Mouse (Mus musculus) fat pad, adult 2 months (tissue): ENCODE data around the gene Tmem200b.

Source experiments
- DNase-seq: peaks from one replicate; pipeline ENCODE4 v3.0.0-alpha.2; 2011; ENCODE audit warnings: low read depth, low spot score; ENCODE audit errors: extremely low read depth

Tmem200b gene

DNA sequence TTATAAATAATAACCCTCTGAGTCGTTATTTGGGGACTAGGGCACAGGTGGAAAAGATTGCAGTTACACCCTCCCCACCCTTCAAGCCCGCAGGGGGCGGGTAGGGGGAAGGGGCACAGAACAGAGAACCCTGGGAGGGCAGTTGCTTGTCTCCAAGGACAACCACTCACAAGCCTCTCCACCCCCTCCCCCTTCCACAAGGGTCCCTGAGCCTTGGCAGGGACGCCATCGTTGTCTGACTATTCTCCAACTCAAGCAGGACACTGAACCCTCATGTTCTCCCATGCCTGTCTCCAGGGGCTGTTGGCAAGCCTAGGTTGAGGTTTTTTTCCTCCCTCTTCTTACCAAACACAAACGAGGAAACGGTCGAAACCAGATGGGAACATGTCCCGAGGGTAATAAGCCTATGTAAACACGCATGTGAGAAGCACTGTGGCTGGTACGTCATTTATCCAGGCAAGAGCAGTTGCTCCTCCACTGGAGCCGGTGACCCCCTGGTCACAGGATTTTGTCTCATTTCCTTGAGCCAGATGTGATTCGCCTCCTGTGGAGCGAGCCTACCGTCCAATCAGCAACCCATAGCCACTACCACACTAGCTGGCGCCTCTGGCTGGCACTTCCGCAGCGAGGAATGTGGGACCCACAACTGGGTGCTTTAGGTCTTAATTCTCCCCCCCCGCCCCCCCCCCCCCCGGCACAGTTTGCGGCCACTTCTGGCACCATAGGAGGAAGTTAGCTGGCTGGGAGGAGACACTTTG is 11.2 kb upstream of the Tmem200b start:
- no peak for DNase-seq

DNA sequence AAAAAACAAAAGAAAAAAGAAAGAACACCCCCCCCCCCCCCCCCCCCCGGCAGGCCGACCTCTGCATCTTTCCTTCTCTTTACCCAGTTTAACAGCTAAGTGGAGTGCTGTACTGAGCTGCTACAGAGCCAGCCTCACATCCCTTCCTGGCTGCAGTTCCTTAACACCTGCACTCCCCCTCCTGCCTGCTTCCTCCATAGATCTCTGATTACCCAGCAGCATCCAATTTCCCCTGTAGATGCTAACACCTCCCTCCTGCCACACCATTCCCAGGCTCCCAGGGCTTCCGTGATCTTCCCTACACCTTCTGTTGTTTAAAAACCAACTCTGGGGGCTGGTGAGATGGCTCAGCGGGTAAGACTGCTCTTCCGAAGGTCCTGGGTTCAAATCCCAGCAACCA is 10.1 kb upstream of the Tmem200b start:
- DNase-seq, result no peak

DNA sequence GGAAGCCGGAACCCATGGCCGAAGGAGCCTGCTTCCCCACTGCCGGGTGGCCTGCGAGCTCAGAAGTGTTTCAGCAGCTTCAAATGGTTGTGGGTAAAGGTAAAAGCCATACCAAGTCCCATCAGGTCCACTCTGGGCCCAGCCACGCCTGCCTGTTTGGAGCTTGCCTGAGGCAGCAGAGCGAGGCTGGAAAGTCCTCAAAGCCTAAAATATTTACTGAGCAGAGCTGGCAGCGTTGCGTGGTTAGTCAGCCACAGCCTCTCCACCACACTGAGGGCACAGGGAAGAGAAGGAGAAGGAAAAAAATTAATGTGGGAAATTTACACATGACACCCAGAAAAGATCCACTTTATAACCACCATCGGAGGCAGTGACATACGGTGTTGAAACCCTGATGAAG is 8.0 kb upstream of the Tmem200b start:
- no peak for DNase-seq

DNA sequence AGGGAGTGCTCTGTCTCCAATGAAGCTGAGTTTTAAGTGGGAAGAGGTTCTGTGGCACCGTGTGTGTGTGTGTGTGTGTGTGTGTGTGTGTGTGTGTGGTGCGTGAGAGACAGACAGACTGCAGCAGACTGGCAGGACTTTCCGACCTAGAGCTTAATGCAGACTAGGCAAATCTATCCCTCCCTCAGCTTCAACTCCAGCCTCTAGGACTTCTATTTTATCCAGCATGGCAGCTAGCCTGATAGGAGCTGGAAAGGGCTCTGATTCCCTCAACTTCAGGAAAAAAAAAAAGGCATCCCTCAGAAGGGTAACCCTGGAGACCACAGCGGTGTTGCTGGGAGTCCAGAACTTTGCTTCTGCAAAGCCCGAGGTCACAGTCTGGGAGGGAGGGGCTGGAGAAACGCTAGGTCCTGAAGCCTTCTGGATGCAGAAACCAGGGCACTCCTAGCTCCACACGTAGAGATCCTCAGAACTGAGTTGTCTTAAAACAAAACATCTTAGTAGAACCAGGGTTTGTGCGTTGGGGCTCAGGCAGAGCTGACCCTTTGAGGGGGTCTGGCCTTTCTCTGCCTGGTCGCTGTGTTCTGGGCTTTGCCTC is 7.4 kb upstream of the Tmem200b start:
- DNase-seq, result no peak

DNA sequence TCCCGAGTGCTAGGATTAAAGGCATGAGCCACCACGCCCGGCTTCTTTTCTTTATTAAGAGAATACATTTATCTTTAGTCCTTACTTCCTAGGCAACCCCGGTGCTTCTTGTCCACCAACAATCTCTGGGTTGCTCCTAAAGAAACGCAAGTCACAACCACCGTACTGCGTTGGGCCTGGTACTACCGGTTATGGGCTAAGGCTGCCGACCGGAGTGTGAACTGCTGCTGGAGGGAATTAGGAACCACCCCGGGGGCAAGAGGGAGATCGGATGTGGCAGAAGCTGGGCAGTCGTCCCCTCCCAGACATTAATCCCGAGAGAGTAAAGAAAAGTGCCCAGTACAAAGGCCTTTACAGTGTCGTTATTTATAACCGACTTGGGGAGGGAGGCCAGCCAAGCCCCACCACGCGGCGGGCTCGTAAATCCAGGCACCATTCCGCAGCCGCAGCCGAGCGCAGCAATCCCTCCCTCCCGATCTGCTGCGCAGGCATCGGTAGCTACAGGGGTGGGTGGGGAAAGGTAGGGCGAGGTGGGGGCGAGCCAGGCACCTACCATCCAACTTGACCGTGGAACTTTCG is 6.6 kb upstream of the Tmem200b start:
- DNase-seq, result no peak

DNA sequence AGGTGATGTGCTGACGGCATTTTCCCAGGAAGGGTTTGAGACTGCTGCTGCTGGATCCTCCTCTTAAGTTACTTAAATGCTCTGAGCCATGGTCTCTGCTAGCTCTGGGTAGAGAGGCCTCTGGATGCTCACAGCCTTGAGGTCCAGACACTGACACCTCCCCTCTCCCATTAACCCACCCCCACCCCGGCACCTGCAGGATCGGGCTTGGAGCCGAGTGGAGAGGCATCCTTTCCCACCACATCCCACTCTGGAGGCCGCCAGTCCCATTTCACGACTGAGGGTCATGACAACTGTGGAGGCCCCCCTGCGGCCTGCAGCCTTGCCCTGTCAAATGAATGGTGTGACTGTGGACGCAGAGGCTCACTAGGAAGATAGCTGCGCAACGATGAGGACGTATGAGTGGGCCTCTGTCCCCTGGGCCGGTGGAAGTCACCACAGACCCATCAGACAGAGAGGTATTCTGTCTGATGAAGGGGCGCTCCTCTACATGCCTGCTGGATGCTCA is 5.7 kb upstream of the Tmem200b start:
- no peak for DNase-seq

DNA sequence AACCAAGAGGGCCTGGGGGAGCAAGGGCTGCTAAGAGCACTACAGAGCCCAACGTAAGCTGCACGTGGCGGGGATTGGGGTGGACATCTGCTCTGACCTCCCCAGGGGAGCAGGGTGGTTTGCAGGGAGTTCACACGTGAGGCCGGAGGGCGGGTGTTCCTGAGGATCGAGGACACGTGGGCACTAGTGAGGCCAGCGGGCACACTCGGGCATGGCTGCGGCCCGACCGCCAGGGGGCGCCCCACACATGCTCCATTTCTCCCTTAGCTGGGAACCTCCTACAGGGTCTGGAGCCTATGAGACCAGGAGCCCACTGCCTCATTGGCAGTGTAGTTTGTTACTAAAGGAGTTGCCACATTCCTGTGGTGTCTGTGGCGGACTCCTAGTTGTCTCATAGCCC is 5.1 kb upstream of the Tmem200b start:
- no peak for DNase-seq

DNA sequence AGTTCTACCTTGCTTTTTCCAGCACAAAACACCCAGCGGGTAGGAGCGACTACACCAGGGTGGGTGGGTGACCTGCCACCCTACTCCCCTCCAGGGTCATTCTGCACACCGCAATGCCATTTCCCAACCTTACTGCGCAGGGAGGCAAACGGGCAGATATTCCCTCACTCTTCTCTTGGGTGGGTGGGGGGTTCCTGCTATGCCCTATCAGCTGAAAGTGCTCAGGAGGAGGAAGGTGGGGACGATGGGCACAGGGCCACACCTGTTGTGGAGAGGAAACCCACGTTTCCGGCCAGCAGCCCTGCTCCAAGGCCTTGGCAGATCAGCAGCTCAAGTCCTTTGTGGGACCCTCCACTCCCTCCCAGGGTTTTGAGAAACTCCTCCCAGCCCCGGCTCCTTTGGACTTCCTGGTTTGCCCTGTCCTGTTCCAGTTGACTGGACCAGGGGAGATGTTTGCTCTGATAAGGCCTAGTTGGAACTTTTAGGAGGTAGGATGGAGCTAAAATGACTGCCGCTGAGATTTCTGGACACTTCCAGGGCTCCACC is 4.5 kb upstream of the Tmem200b start:
- no peak for DNase-seq

DNA sequence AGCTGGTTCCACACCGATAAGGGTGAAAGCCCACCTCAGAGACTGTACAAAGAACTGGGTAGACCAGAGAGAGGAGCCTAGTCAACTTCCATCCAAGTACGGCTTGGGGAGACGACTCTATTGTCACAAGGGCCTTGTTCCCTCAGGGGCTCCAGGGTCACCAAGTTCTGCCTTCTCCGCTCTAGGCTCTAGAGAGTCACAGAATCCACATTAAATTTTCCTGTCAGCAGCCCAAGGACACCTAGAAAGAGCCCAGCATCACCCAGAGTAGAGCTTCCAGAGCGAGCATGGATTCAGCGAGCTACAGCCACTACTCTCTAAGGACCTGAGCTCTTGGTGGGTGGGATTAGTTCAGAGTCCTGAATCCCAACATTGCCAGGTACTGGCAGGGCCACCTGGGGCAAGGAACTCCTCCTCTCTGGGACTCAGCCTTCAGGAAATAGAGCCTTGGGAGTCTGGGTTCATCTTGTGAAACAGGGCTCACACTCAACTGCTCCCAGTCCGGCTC is 3.5 kb upstream of the Tmem200b start:
- no peak for DNase-seq

DNA sequence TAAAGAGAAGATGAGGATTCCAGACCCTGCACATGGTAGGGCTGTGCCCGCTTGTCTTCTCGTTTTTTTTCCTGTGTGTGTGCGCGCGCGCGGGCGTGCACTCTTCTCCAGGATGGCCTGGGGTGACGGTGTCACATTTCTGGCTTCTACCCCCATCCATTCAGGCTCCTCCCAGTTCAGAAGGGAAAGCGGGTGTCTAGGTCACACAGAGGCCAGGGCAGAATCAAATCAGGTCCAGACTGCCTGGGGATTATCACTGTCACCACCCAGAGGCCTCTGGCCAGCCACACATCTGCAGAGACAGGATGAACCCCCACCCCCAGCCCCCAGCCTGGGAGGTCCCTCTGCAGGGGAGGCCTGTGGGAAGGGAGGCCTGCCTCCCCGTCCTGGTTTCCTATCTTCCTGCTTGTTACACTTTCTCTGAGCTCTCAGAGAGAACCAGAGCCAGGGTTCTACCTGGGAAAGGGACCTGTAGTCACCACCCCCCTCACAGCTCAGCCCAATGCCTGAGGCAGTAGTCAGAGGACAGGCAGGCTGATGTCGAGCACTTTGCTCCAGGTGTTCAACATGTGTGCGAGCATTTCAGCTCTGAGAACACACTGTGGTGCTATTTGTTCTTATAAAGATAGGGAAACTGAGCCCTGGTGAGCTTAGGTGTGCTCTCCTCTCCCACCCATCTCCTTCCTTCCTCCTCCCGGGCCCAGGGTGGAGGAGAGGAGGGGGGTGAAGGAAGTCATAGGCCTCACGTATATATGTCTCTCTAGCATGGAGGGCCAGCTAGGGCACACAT is 2.7 kb upstream of the Tmem200b start:
- DNase-seq, result no peak

DNA sequence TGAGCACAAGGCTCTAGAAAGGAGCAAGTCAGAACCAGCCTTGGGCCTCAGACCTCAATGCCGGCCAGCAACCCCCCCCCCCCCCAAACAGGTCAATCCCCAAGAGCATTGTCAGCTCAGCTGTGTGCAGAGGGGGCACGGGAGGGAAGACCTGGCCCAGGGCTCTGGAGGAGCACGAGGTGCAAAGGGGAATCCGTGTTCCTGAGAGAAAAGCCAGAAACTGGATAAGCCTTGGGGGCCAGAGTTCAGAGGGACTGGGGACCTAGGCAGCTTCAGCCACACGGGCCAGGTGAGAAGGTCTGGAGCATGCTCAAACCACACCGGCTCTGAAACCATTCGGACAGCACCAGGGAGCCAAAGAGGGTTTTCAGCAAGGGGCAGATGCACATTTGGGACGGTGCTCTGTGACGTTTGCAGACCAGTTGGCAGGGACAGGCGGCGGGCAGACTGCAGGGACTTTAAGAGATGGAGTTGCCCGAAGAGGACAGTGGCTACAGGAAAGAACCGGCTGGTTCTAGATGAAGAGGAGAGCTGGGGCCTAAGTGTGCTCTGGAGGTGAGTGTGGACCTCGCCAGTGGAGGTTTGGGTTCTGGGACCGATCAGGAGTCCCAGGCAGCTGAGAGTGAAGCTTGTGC is 1.9 kb upstream of the Tmem200b start:
- DNase-seq, result no peak

DNA sequence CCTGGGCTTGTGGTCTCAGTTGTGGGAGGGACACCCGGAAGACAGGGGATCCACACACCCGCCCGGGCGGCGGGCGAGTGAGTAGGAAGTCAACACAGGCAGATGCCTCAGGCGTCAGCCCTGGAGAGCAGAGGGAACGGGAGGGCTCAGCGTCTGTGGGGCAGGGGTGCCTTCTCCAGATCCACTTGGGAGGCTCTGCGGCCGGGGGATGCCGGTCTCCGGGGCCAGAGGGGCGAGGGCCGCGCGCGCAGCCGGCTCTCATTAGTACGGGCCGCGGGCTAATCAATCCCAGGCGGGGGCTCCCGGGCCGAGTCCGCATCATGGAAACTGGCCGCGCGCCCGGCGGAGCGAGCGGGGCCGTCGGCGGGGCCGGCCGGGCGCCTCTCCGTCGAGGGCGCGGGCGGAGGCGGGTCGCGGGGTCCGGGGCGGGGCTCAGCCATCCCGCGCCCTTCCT is 1.4 kb upstream of the Tmem200b start:
- no peak for DNase-seq

DNA sequence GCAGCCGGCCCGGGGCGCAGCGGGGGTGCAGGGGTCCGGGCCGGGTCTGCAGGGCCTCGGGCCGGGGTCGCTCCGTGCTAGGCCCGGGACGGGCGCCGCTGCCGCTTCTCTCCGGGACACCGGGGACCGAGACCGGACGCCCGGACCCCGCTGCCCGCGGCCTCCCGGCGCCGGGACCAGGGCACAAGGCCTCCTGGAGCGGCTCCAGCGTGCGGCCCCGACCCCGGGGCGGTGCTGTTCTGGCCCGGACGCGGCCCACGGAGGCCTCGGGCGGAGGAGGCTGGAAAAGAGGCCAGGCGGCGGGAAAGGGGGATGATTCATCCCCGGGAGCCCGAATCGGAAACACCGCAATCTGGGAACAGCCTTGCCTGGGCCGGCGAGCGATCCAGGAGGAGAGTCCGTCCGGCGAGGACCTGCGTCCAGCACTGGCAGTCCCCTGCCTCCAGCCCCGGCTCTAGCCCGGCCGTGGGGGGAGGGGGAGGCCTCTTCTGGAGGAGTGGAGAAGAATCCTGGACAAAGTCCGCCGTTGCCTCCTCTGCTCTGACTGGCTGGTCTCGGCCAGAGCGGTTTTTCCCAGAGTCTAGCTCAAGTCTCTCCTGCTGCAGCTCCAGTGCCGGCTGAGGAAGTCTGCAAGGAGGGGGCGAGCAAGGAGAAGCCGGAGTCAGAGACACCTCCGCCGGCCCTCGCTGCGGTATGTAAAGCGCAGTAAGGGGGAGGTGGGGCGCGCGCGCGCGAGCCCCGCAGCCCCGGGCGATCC is 798 bp upstream of the Tmem200b start:
- DNase-seq, result no peak

DNA sequence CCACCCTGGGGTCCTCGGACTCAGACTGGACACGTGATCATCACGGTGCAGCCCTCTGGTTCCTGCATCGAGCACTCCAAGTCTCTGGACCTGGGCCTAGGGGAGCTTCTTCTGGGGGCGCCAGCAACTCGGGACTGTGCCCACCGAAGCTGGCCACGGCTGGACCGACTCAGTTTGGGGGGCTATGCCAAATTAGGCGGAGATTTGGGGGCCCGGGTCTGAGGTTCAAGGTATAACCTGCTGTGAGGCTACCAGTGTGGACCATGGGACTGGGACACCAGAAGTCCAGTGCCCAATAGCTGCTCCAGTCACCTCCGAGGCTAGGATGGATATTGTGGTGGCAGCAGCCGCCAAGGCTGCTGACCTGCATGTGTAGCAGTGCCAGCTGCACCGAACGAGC is 833 bp downstream of the Tmem200b start:
- DNase-seq, result no peak

DNA sequence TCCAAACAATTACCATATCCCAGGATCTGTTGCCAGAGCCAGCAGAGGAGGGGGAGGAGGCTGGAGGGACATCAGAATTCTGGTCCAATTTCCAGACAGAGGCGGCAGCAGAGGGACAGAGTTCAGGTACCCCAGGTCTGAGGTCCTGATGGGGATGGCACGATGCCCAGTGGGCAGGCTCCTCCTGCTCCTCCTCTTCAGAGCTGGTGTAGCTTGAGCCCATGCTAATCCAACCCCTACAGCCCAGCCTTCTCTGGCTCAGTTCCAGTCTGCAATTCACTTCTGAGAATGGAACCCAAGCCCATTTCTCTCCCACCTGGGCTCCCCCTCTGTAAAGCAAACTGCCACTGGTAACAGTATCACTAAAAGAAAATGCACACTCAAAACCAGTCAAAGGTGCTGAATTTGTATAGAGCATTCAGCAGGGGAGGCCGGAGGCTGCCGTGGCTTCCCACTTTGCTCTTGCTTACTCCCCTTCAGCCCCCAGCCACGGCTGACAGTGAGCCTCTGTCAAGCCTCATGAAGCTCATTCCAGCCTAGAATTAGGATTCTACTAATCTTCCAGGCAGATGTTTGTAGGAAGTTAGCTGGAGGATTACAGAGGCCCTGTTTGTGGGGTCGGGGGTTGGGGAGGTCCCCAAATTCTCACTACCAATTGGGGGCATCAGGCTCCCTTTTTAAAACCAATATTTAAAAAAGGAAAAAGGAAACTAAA is 2.7 kb downstream of the Tmem200b start:
- DNase-seq, result no peak

DNA sequence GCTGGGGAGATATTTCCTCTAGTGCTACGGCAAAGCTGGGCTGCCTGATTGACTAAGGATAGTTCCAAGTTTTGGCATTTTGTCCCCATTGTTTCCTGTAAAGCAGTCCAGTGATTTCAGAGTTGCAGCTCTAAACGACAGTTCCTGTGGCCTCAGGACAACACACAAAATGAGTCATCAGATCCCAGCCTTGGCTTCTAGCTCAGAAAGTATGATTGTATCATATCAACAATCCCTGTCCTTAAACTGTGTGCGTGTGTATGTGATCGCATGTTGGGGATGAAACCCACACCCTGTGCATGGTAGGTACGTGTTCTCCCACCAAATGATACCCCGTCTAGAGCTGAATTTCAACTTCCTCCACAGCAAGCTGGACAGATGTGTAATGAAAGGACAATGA is 7.6 kb downstream of the Tmem200b start:
- DNase-seq, result no peak

DNA sequence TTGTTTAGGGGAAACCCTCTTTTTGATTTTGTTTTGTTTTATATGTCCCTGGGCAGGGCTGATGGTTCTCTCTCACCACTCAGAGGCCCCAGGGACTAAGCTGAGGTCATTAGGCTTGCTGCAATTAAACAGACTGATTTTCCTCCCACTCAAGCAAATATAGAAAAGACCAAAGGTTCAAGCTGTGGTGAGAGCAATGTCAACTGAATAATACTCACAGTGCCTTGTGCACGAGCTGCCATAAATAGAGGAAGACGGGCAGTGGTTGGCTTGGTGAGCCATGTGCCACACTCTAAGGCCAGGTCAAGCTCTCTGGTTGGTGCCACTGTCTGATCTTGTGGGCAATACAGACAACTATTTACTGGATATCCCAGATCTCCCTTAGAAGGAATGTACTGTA is 17.9 kb downstream of the Tmem200b start:
- no peak for DNase-seq

DNA sequence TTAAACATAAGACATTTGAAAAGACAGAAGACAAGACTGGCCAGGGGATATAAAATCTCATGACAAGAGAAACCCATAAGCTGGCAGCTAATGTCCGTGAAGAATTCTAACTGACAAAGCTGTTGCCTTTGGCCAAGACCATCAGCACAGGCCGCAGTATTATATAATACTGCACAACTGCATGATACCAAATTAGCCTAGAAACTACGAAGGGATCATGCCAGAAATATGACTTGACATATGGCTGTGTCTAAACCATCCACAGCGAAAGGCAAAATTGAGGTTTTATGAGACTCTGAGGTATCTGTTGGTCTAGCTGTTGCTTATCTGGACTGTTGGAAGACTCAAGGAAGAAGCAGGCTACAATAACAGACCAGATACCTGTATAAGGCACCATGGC is 19.3 kb downstream of the Tmem200b start:
- no peak for DNase-seq

DNA sequence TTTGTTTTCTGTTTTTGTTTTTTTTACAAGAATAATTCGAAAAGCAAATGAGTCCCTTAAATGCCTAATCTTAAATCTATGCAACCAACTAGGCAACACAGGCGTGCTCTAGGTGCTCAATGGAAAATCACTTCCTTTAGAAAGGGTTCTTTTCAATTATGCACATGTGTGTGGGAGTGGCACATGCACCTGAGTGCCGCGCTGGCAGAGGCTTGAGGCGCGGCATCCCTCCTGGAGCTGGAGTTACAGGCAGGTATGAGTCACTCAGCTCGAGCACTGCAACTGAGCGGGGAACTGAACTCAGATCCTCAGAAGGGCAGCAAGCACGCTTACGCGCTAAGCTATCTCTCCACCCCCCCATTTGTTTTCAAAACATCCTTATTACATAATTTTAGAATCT is 26.3 kb downstream of the Tmem200b start:
- no peak for DNase-seq
